Mouse (Mus musculus) heart, embryonic 16.5 days (tissue): ENCODE results near the gene Scarf2. TPM values are rescaled to one million over a fixed set of nuclear protein-coding genes. Genes with fewer than 3 reads are reported as not detected.

ENCODE experiments used
- ATAC-seq: fragments of 200-750 bp; cut with Nextera tagmentation; replicated peaks from 2 replicates; pipeline ENCODE4 v1.8.0; 2017; ENCODE audit warnings: moderate number of reproducible peaks; ENCODE audit not compliant: insufficient read depth, low FRiP score; ENCODE audit errors: extremely low read depth
- H3K27ac ChIP-seq: fragments of 300-500 bp; sonication (generic); 2 replicates; pipeline ENCODE4 v1.5.1; 2014; ENCODE audit warnings: mild to moderate bottlenecking, low read length, control low read depth, moderate library complexity
- H3K27me3 ChIP-seq: fragments of 300-500 bp; sonication (generic); 2 replicates; pipeline ENCODE4 v1.6.1; 2014; ENCODE audit warnings: low read length, mixed read lengths; ENCODE audit not compliant: control insufficient read depth, insufficient read depth
- H3K36me3 ChIP-seq: fragments of 300-500 bp; sonication (generic); 2 replicates; pipeline ENCODE4 v1.6.1; 2014; ENCODE audit not compliant: control insufficient read depth, insufficient read depth
- H3K4me1 ChIP-seq: fragments of 300-500 bp; sonication (generic); 2 replicates; pipeline ENCODE4 v1.6.1; 2014; ENCODE audit warnings: low read length, mixed read lengths; ENCODE audit not compliant: control insufficient read depth, insufficient read depth
- H3K4me2 ChIP-seq: fragments of 300-500 bp; sonication (generic); 2 replicates; pipeline ENCODE4 v1.6.1; 2014; ENCODE audit warnings: low read depth, mild to moderate bottlenecking, control low read depth, low read length
- H3K4me3 ChIP-seq: fragments of 300-500 bp; sonication (generic); 2 replicates; pipeline ENCODE4 v1.5.1; 2014; ENCODE audit warnings: mild to moderate bottlenecking, control low read depth, low read length
- H3K9ac ChIP-seq: fragments of 300-500 bp; sonication (generic); 2 replicates; pipeline ENCODE4 v1.6.1; 2014; ENCODE audit warnings: low read length, control low read depth
- H3K9me3 ChIP-seq: fragments of 300-500 bp; sonication (generic); replicated peaks from 2 replicates; pipeline ENCODE4 v1.6.1; 2016; ENCODE audit warnings: low read length; ENCODE audit not compliant: control insufficient read depth
- WGBS: fragments of 180-500 bp; shearing (Covaris S2); extraction: QIAGEN DNeasy Blood & Tissue Kit; methylation state at CpG from one replicate; pipeline ENCODE4 v1.1.7; 2014; 5-methylcytosine and 5-hydroxymethylcytosine counted together
- polyA plus RNA-seq: library from polyadenylated mRNA; unstranded; fragments of >200 nt; fragmentation: Nextera tagmentation; extraction: Ambion mirVana; gene quantifications from 2 replicates; pipeline ENCODE4 v1.2.1, GENCODE M21; 2015

The Scarf2 gene
- polyA plus RNA-seq, 1 experiment from 2014 or later = 4.3 TPM

DNA sequence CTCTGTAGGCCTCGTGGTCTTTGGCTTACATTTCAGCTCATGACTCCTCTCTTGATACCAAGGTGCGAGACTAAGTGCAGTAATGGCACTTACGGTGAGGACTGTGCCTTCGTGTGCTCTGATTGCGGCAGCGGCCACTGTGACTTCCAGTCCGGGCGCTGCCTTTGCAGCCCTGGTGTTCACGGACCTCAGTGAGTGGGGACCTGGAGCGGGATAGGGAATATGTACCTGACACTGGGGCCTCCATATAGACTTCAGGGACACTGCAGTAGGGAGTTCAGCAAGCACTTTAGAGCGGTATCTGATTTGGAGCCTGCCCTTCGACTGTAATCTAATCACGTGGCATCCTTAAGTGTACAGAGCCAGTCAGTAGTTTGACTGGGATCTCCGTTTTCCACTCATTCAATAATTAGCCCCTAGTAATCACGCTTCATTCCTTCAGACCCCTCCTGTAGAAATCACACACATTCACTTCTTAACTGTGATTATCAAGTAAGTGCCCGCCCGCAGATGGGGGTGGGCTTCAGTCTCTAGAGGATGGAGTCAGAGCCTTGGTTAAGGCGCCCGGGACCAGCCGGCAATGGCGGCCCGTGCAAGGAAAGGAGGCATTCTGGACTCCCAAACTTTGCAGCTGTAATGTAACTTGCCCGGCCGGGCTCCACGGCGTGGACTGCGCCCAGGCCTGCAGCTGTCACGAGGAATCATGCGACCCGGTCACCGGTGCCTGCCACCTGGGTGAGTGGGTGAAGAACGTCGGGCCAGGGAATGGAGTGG lies 6.8 kb downstream of the Scarf2 start:
- H3K4me1 ChIP-seq = peaks cover 38% of the 10 kb centered on the region
- peak overlapping the region; percentile 74 for H3K4me2 ChIP-seq
- no peaks in the 10 kb centered on the region for H3K9me3 ChIP-seq
- H3K4me3 ChIP-seq = peak overlapping the region; percentile 52
- H3K27ac ChIP-seq = no peak overlapping the region
- WGBS = 31% methylated on average over 33 of the region's 33 CpGs
- ATAC-seq = no peak
- no peaks in the 10 kb centered on the region for H3K36me3 ChIP-seq
- peaks cover 68% of the 10 kb centered on the region for H3K27me3 ChIP-seq
- H3K9ac ChIP-seq = peak overlapping the region; percentile 26; the same call in 1 of the 2 replicates

DNA sequence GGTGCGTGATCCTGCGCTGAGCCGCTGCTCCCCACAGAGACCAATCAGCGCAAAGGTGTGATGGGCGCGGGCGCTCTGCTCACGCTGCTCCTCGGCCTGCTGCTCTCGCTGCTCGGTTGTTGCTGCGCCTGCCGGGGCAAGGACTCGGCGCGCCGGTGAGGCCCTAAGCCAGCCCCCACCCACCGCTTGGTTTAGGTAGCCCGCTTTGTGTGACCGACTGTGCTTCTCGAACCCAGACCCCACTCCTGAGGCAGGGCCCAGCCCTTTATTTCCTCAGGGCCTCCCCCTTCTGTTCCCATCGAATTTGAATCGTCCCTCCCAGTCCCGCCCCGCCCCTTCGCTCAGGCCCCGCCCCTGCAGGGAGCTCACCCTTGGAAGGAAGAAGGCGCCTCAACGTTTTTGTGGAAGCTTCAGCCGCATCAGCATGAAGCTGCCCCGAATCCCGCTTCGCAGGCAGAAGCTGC lies 7.4 kb downstream of the Scarf2 start:
- Histone ChIP-seq H3K27me3 (peaks cover 62% of the 10 kb centered on the region), H3K9ac (peak overlapping the region; percentile 26; the same call in 1 of the 2 replicates), H3K4me1 (peaks cover 38% of the 10 kb centered on the region), H3K9me3 (no peaks in the 10 kb centered on the region), H3K4me2 (peak overlapping the region; percentile 71), H3K27ac (no peak overlapping the region), H3K4me3 (peak overlapping the region; percentile 47), H3K36me3 (no peaks in the 10 kb centered on the region)
- WGBS = 20% methylated on average over 33 of the region's 33 CpGs
- no peak for ATAC-seq

DNA sequence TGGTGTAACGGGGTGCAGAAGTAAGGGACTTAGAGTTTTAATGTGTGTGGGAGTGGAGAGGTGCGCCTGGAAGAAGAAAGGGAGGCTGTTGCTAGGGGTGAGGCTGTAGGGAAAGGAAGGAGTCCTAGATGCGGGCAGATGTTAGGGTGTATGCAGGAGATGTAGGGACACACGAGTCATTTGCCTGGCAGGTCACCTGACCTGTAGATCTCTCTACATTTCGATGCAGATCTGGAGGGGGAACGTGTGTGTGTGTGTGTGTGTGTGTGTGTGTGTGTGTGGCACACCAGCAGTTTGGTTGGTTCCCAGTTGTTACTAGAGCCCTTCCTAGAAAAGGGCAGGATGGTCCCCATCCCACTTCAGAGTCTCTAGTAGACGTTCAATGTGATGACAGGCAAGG lies 7.9 kb downstream of the Scarf2 start:
- Histone ChIP-seq H3K4me1 (peaks cover 38% of the 10 kb centered on the region), H3K9ac (no peak overlapping the region; the same call in 1 of the 2 replicates), H3K9me3 (no peaks in the 10 kb centered on the region), H3K27me3 (peaks cover 59% of the 10 kb centered on the region), H3K36me3 (no peaks in the 10 kb centered on the region), H3K27ac (no peak overlapping the region), H3K4me2 (peak overlapping the region; percentile 71; the same call in 1 of the 2 replicates), H3K4me3 (peak overlapping the region; percentile 47)
- 38% methylated on average over 7 of the region's 7 CpGs for WGBS
- ATAC-seq = no peak

- Histone ChIP-seq H3K27me3 (peaks cover 52% of the 10 kb centered on the region), H3K36me3 (no peaks in the 10 kb centered on the region), H3K4me3 (peak overlapping the region; percentile 64), H3K27ac (peak overlapping the region; percentile 48; the same call in 1 of the 2 replicates), H3K4me2 (peak overlapping the region; percentile 85), H3K4me1 (peaks cover 39% of the 10 kb centered on the region), H3K9me3 (no peaks in the 10 kb centered on the region), H3K9ac (peak overlapping the region; percentile 73)
- WGBS = 11% methylated on average over 50 of the region's 50 CpGs
- 0 out of 2 replicates have a peak, but pooled peaks have one; percentile 3 for ATAC-seq
These were observed 9.6 kb downstream of the Scarf2 start for GRCm38 (mm10) chr16:17806581-17807191.

- peaks cover 36% of the 10 kb centered on the region for H3K4me1 ChIP-seq
- peak overlapping the region; percentile 85 for H3K4me2 ChIP-seq
- peak overlapping the region; percentile 48; the same call in 1 of the 2 replicates for H3K27ac ChIP-seq
- H3K36me3 ChIP-seq = no peaks in the 10 kb centered on the region
- WGBS = 6% methylated on average over 53 of the region's 73 CpGs
- H3K4me3 ChIP-seq = peak overlapping the region; percentile 64
- H3K27me3 ChIP-seq = peaks cover 45% of the 10 kb centered on the region
- peak overlapping the region; percentile 73 for H3K9ac ChIP-seq
- peak; percentile 70 for ATAC-seq
- no peaks in the 10 kb centered on the region for H3K9me3 ChIP-seq
These were observed 10.3 kb downstream of the Scarf2 start for GRCm38 (mm10) chr16:17807192-17808009.

DNA sequence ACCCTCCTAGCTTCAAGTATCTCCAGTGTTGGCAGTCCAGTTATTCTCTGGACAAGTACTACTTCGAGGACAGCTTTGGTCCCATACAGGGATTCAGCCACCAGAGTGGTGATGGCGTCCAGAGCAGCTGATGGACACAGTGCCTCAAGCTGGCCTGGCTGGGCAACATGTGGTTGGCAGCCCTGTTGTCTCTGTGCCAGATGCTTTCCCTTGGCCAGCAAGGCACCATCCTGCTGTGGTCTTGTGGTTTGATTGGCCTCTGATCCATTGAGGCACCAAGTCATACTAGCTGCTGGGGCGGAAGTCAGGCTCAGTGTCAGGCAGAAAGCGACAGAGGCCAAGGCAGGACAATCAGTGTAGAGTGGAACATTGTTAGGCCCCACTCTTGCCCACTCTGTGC lies 12.0 kb downstream of the Scarf2 start:
- H3K4me1 ChIP-seq = peaks cover 25% of the 10 kb centered on the region
- H3K9ac ChIP-seq = no peak overlapping the region
- no peak overlapping the region for H3K4me2 ChIP-seq
- no peak overlapping the region for H3K4me3 ChIP-seq
- H3K27me3 ChIP-seq = peaks cover 31% of the 10 kb centered on the region
- no peak for ATAC-seq
- H3K36me3 ChIP-seq = no peaks in the 10 kb centered on the region
- peak overlapping the region; percentile 53; the same call in 1 of the 2 replicates for H3K27ac ChIP-seq
- no peaks in the 10 kb centered on the region for H3K9me3 ChIP-seq
- 76% methylated on average over 4 of the region's 4 CpGs for WGBS

GRCm38 (mm10) chr16:17809711-17810110 lies 12.6 kb downstream of the Scarf2 start:
- Histone ChIP-seq H3K36me3 (no peaks in the 10 kb centered on the region), H3K9me3 (no peaks in the 10 kb centered on the region), H3K4me1 (peaks cover 19% of the 10 kb centered on the region), H3K4me3 (no peak overlapping the region), H3K27me3 (peaks cover 26% of the 10 kb centered on the region), H3K9ac (no peak overlapping the region), H3K4me2 (no peak overlapping the region), H3K27ac (no peak overlapping the region)
- ATAC-seq = peak; percentile 15; the same call in 1 of the 2 replicates
- WGBS = 27% methylated on average over 7 of the region's 7 CpGs

GRCm38 (mm10) chr16:17812120-17812519 lies 15.0 kb downstream of the Scarf2 start:
- 9% methylated on average over 5 of the region's 5 CpGs for WGBS

More at GRCm38 (mm10) chr16:17812120-17812519, 15.0 kb downstream of the Scarf2 start:
- H3K27me3 ChIP-seq = peaks cover 14% of the 10 kb centered on the region
- H3K4me1 ChIP-seq = peaks cover 12% of the 10 kb centered on the region
- no peak overlapping the region for H3K9ac ChIP-seq
- no peaks in the 10 kb centered on the region for H3K36me3 ChIP-seq
- no peak for ATAC-seq
- no peak overlapping the region for H3K27ac ChIP-seq
- H3K4me3 ChIP-seq = no peak overlapping the region
- no peak overlapping the region for H3K4me2 ChIP-seq
- H3K9me3 ChIP-seq = no peaks in the 10 kb centered on the region
